Mouse (Mus musculus) limb, embryonic 15.5 days (tissue): ENCODE measurements around the gene Ap1m2. TPM values are rescaled to one million over a fixed set of nuclear protein-coding genes. Genes with fewer than 3 reads are reported as not detected.

Source experiments
- ATAC-seq: fragments of 200-750 bp; cut with Nextera tagmentation; 2 replicates; pipeline ENCODE4 v1.8.0; 2017; ENCODE audit warnings: low read depth, moderate TSS enrichment; ENCODE audit not compliant: insufficient number of reproducible peaks, low FRiP score, low TSS enrichment
- H3K27ac ChIP-seq: fragments of 300-500 bp; sonication (generic); 2 replicates; pipeline ENCODE4 v1.5.1; 2015; ENCODE audit warnings: moderate library complexity, mild to moderate bottlenecking, inconsistent platforms
- H3K27me3 ChIP-seq: fragments of 300-500 bp; sonication (generic); 2 replicates; pipeline ENCODE4 v1.6.1; 2015; ENCODE audit warnings: inconsistent platforms
- H3K36me3 ChIP-seq: fragments of 300-500 bp; sonication (generic); 2 replicates; pipeline ENCODE4 v1.6.1; 2015; ENCODE audit warnings: inconsistent platforms
- H3K4me1 ChIP-seq: fragments of 300-500 bp; sonication (generic); 2 replicates; pipeline ENCODE4 v1.6.1; 2015; ENCODE audit warnings: inconsistent platforms
- H3K4me2 ChIP-seq: fragments of 300-500 bp; sonication (generic); 2 replicates; pipeline ENCODE4 v1.6.1; 2015; ENCODE audit warnings: mild to moderate bottlenecking, inconsistent platforms
- H3K4me3 ChIP-seq: fragments of 300-500 bp; sonication (generic); 2 replicates; pipeline ENCODE4 v1.5.1; 2015; ENCODE audit warnings: mild to moderate bottlenecking, inconsistent platforms
- H3K9ac ChIP-seq: fragments of 300-500 bp; sonication (generic); 2 replicates; pipeline ENCODE4 v1.6.1; 2015; ENCODE audit warnings: inconsistent platforms
- H3K9me3 ChIP-seq: fragments of 300-500 bp; sonication (generic); 2 replicates; pipeline ENCODE4 v1.6.1; 2016; ENCODE audit warnings: inconsistent platforms
- WGBS: fragments of 180-500 bp; shearing (Covaris S2); methylation state at CpG from one replicate; pipeline ENCODE4 v1.1.7; 2015; 5-methylcytosine and 5-hydroxymethylcytosine counted together
- polyA plus RNA-seq: library from polyadenylated mRNA; unstranded; fragments of >200 nt; fragmentation: Nextera tagmentation; extraction: Ambion mirVana; gene quantifications from 2 replicates; pipeline ENCODE4 v1.2.1, GENCODE M21; 2015

Ap1m2 gene
- polyA plus RNA-seq, 1 experiment from 2014 or later: 42.3 TPM

DNA sequence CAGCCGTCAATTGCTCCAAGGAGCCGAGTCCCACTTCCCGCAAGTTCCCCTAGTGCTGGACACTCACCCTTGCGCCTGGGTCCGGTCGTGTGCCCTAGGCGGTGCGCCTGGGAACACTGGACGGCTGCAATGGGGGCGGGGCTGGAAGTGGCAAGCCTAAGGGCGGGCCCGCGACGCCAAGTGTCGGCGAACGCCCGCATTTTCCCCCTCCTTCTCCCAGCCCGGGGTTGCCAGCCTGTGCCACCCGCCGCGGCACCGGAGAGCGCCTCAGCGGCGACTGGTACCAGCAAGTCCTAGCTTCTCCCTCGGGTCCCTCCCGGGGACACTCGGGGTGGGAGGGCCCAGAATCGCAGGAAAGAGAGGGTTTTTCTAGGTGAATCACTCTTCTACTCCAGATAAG, 63.8 kb downstream of the Ap1m2 start, which contains the start of gene S1pr5:
Gene S1pr5, minus strand, starts transcription at position 118 of the 400 bp plus-strand sequence.
- H3K9me3 ChIP-seq: no peaks in the 10 kb centered on the region
- no peaks in the 10 kb centered on the region for H3K36me3 ChIP-seq
- no peak within 1 kb of the TSS for H3K27ac ChIP-seq
- H3K9ac ChIP-seq: 0 out of 2 replicates have a peak within 1 kb of the TSS, but pooled peaks have one; percentile 10
- ATAC-seq: no peak
- peaks cover 78% of the 10 kb centered on the region for H3K27me3 ChIP-seq
- peaks cover 26% of the 10 kb centered on the region for H3K4me1 ChIP-seq
- peak within 1 kb of the TSS; percentile 38 for H3K4me2 ChIP-seq
- WGBS: 1% methylated on average over 30 of the region's 30 CpGs
- peak within 1 kb of the TSS; percentile 30 for H3K4me3 ChIP-seq

DNA sequence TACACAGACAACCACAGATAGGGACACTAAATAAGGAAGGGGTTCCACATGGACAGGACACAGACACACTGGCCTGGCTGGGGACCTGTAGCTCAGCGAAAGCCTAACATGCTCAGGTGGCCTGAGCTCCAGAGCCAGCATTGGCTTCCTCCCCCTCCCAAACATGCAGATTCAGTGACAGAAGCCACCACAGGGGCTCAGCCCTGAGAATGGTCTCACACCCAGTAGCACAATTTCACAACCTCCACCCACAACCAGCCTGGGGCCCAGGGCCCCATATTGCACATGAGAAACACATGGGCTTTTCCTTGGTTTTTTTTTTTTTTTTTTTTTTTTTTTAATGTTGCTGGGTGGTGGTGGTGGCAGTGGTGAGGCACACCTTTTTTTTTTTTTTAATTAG, 65.8 kb downstream of the Ap1m2 start:
- H3K36me3 ChIP-seq: no peaks in the 10 kb centered on the region
- no peak for ATAC-seq
- no peak overlapping the region for H3K4me3 ChIP-seq
- no peaks in the 10 kb centered on the region for H3K9me3 ChIP-seq
- no peak overlapping the region for H3K4me2 ChIP-seq
- H3K27me3 ChIP-seq: peaks cover 95% of the 10 kb centered on the region
- WGBS: 94% methylated on average over 1 of the region's 1 CpGs
- H3K27ac ChIP-seq: no peak overlapping the region
- H3K9ac ChIP-seq: no peak overlapping the region
- peaks cover 24% of the 10 kb centered on the region for H3K4me1 ChIP-seq

DNA sequence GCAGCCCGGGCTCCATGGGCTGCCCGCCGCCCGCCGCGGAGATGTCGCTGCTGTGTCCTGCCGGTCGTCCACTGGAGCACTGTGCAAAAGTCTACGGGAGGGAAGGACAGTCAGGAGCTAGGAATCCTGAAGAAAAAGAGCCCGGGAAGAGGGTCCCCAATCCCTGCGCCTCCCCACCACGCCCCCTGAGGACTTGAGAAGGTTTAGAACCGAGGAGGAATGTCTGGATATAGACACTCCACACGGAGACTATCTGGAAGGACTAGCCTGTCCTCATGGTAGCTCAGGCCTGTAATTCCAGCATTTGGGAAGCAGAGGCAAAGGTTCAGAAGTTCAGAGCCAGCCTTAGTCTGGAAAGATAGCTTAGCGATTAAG, 67.0 kb downstream of the Ap1m2 start:
- H3K4me1 ChIP-seq: peaks cover 24% of the 10 kb centered on the region
- ATAC-seq: no peak
- no peak overlapping the region for H3K27ac ChIP-seq
- H3K9ac ChIP-seq: no peak overlapping the region
- peak overlapping the region; percentile 96 for H3K4me2 ChIP-seq
- H3K4me3 ChIP-seq: peak overlapping the region; percentile 47
- H3K9me3 ChIP-seq: no peaks in the 10 kb centered on the region
- 3% methylated on average over 16 of the region's 16 CpGs for WGBS
- H3K36me3 ChIP-seq: no peaks in the 10 kb centered on the region
- peaks cover 83% of the 10 kb centered on the region for H3K27me3 ChIP-seq

- ATAC-seq: peak; percentile 25; the same call in 1 of the 2 replicates
- H3K27me3 ChIP-seq: peaks cover 77% of the 10 kb centered on the region
These were observed 67.6 kb downstream of the Ap1m2 start for GRCm38 (mm10) chr9:21244428-21245112.

More at GRCm38 (mm10) chr9:21244428-21245112, 67.6 kb downstream of the Ap1m2 start:
- H3K27ac ChIP-seq: no peak overlapping the region
- H3K36me3 ChIP-seq: no peaks in the 10 kb centered on the region
- peaks cover 26% of the 10 kb centered on the region for H3K4me1 ChIP-seq
- no peaks in the 10 kb centered on the region for H3K9me3 ChIP-seq
- WGBS: under 1% methylated on average over 72 of the region's 72 CpGs
- peak overlapping the region; percentile 47 for H3K4me3 ChIP-seq
- H3K4me2 ChIP-seq: peak overlapping the region; percentile 96
- peak overlapping the region; percentile 26; the same call in 1 of the 2 replicates for H3K9ac ChIP-seq

Other genes with a start within 250 kb of the Ap1m2 start
- gene Zglp1, start 245.2 kb downstream of the Ap1m2 start, polyA plus RNA-seq: 0.56 TPM in 1 of 2 replicates, not detected in the other
- 0.60 and 0.93 TPM in 2 replicates for gene Gm49373, start 239.2 kb downstream of the Ap1m2 start, polyA plus RNA-seq
- 53.3 and 57.9 TPM in 2 replicates for gene Fdx1l, start 238.7 kb downstream of the Ap1m2 start, polyA plus RNA-seq
- 1.2 and 1.6 TPM in 2 replicates for gene Gm38431, start 220.3 kb downstream of the Ap1m2 start, polyA plus RNA-seq
- gene Raver1, start 220.3 kb downstream of the Ap1m2 start, polyA plus RNA-seq: 49.6 and 55.0 TPM in 2 replicates
- 13.1 and 13.2 TPM in 2 replicates for gene Tyk2, start 181.1 kb downstream of the Ap1m2 start, polyA plus RNA-seq
- 298 and 326 TPM in 2 replicates for gene Cdc37, start 162.4 kb downstream of the Ap1m2 start, polyA plus RNA-seq
- 6.1 and 6.4 TPM in 2 replicates for gene Pde4a, start 146.6 kb downstream of the Ap1m2 start, polyA plus RNA-seq
- 77.7 and 78.6 TPM in 2 replicates for gene Keap1, start 73.0 kb downstream of the Ap1m2 start, polyA plus RNA-seq
- 6.2 and 6.3 TPM in 2 replicates for gene S1pr5, start 63.9 kb downstream of the Ap1m2 start, polyA plus RNA-seq
- gene Atg4d, start 47.0 kb downstream of the Ap1m2 start, polyA plus RNA-seq: 40.8 and 44.2 TPM in 2 replicates
- 13.1 and 18.4 TPM in 2 replicates for gene Kri1, start 24.4 kb downstream of the Ap1m2 start, polyA plus RNA-seq
- gene Cdkn2d, start 20.9 kb downstream of the Ap1m2 start, polyA plus RNA-seq: 55.3 and 60.1 TPM in 2 replicates
- gene Slc44a2, start 8.4 kb upstream of the Ap1m2 start, polyA plus RNA-seq: 137 and 150 TPM in 2 replicates
- 169 and 174 TPM in 2 replicates for gene Ilf3, start 55.5 kb upstream of the Ap1m2 start, polyA plus RNA-seq
- 42.3 and 45.0 TPM in 2 replicates for gene Qtrt1, start 99.5 kb upstream of the Ap1m2 start, polyA plus RNA-seq
- 76.1 and 84.4 TPM in 2 replicates for gene Dnm2, start 112.6 kb upstream of the Ap1m2 start, polyA plus RNA-seq
- gene Tmed1, start 197.9 kb upstream of the Ap1m2 start, polyA plus RNA-seq: 123 and 132 TPM in 2 replicates
- gene AB124611, start 213.8 kb upstream of the Ap1m2 start, polyA plus RNA-seq: 3.5 and 3.6 TPM in 2 replicates
- gene Carm1, start 234.6 kb upstream of the Ap1m2 start, polyA plus RNA-seq: 47.3 and 53.2 TPM in 2 replicates